Mouse (Mus musculus): ENCODE data around the gene Fcrl5. TPM values are rescaled to one million over a fixed set of nuclear protein-coding genes. Genes with fewer than 3 reads are reported as not detected.

Fcrl5 gene
- polyA plus RNA-seq, 1 experiment from 2014 or later, result not detected

DNA sequence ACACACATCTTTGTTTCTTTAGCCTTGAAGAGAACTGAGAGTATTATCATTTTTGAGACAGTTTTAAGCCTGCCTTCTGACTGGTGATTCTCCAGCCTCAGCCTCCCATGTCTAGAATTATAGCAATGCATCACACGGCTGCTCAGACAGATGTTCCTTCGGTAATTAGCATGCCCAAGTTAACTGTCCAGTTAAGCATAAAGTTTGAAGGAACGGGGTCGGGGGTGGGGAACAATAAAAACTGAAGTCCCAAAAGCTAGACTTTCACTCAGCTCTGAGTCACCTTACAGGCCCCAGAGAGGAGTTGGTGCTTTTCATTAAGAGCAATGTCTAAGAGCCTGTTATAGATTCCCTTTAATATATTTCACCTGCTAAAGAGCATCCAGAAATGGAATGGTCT, 51.8 kb downstream of the Fcrl5 start:
- Histone ChIP-seq H3K4me1 (replicated peaks; ENCODE audit: control insufficient read depth, insufficient read depth) (no peaks in the 10 kb centered on the region), H3K9ac (ENCODE audit: low read length) (no peak overlapping the region), H3K9me3 (ENCODE audit: control insufficient read depth, low read length) (no peaks in the 10 kb centered on the region), H3K4me3 (ENCODE audit: low read depth, low read length) (no peak overlapping the region), H3K36me3 (ENCODE audit: control insufficient read depth, insufficient read depth, low read length) (no peaks in the 10 kb centered on the region), H3K4me2 (replicated peaks; ENCODE audit: low read depth) (no peak overlapping the region), H3K27ac (replicated peaks) (no peak overlapping the region), H3K27me3 (ENCODE audit: control insufficient read depth, insufficient read depth, low read length) (no peaks in the 10 kb centered on the region)
- TF ChIP-seq CTCF (IDR thresholded peaks at IDR 0.05; ENCODE audit: low read depth) (no peak), EP300 (optimal IDR thresholded peaks at IDR 0.05) (no peak)
- no peak for ATAC-seq (ENCODE audit: low FRiP score, low TSS enrichment)
- 85% methylated on average over 4 of the region's 4 CpGs for WGBS
- no peak for DNase-seq (ENCODE audit: low spot score)

DNA sequence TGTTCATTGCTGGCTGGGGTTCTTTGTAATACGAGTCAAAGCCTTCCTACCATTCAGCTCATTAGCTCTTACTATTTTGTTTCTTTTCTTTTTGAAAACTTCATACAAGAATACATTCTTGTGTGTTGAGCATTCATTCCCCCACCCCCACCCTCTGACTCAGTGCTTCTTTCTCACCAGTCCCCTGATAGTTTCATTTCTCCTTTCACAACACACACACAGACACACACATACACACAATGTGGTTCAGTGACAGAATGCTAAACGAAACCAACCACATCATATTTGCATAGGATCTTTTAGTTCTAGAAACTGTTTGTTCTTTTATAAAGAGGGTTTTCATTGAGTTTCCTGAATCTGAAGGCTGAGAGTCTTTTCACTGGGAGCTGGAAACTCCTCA, 52.3 kb downstream of the Fcrl5 start:
- Histone ChIP-seq H3K27me3 (ENCODE audit: control insufficient read depth, insufficient read depth, low read length) (no peaks in the 10 kb centered on the region), H3K9me3 (ENCODE audit: control insufficient read depth, low read length) (no peaks in the 10 kb centered on the region), H3K4me1 (replicated peaks; ENCODE audit: control insufficient read depth, insufficient read depth) (no peaks in the 10 kb centered on the region), H3K27ac (replicated peaks) (no peak overlapping the region), H3K4me2 (replicated peaks; ENCODE audit: low read depth) (no peak overlapping the region), H3K9ac (ENCODE audit: low read length) (no peak overlapping the region), H3K36me3 (ENCODE audit: control insufficient read depth, insufficient read depth, low read length) (no peaks in the 10 kb centered on the region), H3K4me3 (ENCODE audit: low read depth, low read length) (no peak overlapping the region)
- TF ChIP-seq CTCF (IDR thresholded peaks at IDR 0.05; ENCODE audit: low read depth) (no peak), EP300 (optimal IDR thresholded peaks at IDR 0.05) (no peak)
- DNase-seq (ENCODE audit: low spot score) (no peak), ATAC-seq (ENCODE audit: low FRiP score, low TSS enrichment) (no peak)
- WGBS, result 44% methylated on average over 2 of the region's 2 CpGs

DNA sequence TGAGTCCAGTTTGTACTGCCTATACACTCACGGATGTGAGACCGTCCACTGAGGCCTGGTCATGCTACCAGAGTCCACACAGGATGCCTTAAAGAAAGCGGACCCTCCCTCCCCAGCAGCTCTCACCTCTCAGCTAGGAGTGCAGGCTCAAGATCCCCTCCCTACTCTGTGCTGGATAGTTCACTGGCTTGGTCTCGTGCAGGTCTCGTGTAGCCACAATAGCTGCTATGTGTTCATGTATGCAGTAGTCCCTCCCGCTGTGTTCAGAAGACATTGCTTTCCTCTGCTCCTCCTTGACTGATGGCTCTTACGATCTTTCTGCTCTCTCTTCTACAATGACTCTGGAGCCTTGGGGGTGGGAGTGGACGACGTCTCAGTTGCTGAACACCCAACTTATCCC, 62.7 kb downstream of the Fcrl5 start:
- Histone ChIP-seq H3K4me1 (replicated peaks; ENCODE audit: control insufficient read depth, insufficient read depth) (no peaks in the 10 kb centered on the region), H3K9me3 (ENCODE audit: control insufficient read depth, low read length) (no peaks in the 10 kb centered on the region), H3K4me3 (ENCODE audit: low read depth, low read length) (no peak overlapping the region), H3K4me2 (replicated peaks; ENCODE audit: low read depth) (no peak overlapping the region), H3K36me3 (ENCODE audit: control insufficient read depth, insufficient read depth, low read length) (no peaks in the 10 kb centered on the region), H3K9ac (ENCODE audit: low read length) (no peak overlapping the region), H3K27ac (replicated peaks) (no peak overlapping the region; the same call in 1 of the 2 replicates), H3K27me3 (ENCODE audit: control insufficient read depth, insufficient read depth, low read length) (no peaks in the 10 kb centered on the region; the same call in 1 of the 2 replicates)
- DNase-seq (ENCODE audit: low spot score), result no peak
- 87% methylated on average over 9 of the region's 9 CpGs for WGBS
- TF ChIP-seq CTCF (IDR thresholded peaks at IDR 0.05; ENCODE audit: low read depth), result no peak
- TF ChIP-seq EP300 (optimal IDR thresholded peaks at IDR 0.05), result no peak
- no peak for ATAC-seq (ENCODE audit: low FRiP score, low TSS enrichment)

DNA sequence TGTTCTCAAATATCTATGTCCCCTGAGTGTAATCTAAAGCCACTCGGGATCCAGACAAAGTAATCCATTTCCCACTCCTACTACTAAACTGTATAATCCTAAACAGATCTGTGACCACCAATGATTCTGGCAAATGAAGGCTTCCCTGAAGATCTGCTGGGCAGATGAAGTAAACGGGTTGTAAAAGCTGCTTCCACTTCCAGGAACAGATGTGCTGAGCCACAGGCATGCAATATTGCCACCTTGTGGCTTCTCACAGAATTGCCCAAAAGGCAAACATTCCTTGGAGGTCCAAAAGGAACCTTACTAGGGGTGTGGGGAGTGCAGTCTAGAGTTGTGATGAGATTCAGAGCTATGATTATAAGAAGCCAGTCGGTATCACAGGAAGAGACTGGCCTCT, 63.5 kb downstream of the Fcrl5 start:
- DNase-seq (ENCODE audit: low spot score), result peak; percentile 72
- 13% methylated on average over 3 of the region's 3 CpGs for WGBS

DNA sequence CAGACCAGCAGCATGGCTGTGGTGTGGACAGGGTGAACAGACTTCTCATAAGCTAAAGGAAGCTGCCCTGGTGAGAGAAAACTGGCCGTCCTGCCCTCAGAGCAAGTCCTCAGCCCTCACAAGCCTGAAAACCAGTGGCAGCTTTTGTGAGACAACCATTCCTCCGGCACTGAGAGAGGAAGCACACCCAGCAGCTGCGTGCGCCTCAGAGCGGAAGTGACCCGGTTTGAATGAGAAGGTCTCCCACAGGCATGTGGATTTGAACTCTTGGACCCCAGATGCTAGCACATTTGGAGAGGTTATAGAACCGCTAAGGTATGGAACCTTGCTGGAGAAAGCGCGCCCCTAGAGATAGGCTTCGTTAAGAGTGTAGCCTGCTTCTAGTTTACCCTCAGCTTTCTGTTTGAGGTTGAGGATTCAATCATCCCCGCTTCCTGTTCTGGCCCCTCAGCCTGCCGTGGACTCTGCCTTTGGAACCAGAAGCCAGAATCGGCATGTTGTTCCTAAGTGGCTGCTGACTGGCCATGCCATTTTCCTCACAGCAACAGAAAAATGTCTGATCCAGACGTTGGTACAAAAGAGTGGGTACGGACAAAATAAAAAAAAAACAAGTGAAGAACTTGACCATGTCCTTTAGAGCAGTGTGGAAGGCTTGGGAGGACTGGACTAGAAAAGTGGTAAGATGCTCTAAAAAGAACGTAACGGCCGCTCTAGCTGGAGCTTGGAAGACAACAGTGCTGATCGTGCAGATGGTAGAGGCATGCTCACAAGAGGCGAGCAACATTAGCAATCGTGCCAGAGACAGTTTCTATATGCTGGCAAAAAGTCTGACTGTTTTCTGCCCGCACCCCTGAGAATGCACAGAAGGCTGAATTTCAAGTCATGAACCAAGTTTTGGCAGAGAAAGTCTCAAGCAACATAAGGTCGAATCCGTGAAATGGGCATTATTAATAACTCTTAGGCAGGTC, 64.8 kb downstream of the Fcrl5 start:
- Histone ChIP-seq H3K4me1 (replicated peaks; ENCODE audit: control insufficient read depth, insufficient read depth) (no peaks in the 10 kb centered on the region), H3K27me3 (ENCODE audit: control insufficient read depth, insufficient read depth, low read length) (no peaks in the 10 kb centered on the region; the same call in 1 of the 2 replicates), H3K4me3 (ENCODE audit: low read depth, low read length) (no peak overlapping the region), H3K4me2 (replicated peaks; ENCODE audit: low read depth) (no peak overlapping the region), H3K36me3 (ENCODE audit: control insufficient read depth, insufficient read depth, low read length) (no peaks in the 10 kb centered on the region), H3K9ac (ENCODE audit: low read length) (no peak overlapping the region), H3K9me3 (ENCODE audit: control insufficient read depth, low read length) (no peaks in the 10 kb centered on the region), H3K27ac (replicated peaks) (no peak overlapping the region)
- no peak for ATAC-seq (ENCODE audit: low FRiP score, low TSS enrichment)
- DNase-seq (ENCODE audit: low spot score), result no peak
- no peak for TF ChIP-seq EP300 (optimal IDR thresholded peaks at IDR 0.05)
- TF ChIP-seq CTCF (IDR thresholded peaks at IDR 0.05; ENCODE audit: low read depth), result no peak
- 72% methylated on average over 24 of the region's 24 CpGs for WGBS

More for the DNA sequence above, 63.5 kb downstream of the Fcrl5 start:
- Histone ChIP-seq H3K9me3 (ENCODE audit: control insufficient read depth, low read length) (no peaks in the 10 kb centered on the region), H3K27me3 (ENCODE audit: control insufficient read depth, insufficient read depth, low read length) (no peaks in the 10 kb centered on the region; the same call in 1 of the 2 replicates), H3K4me2 (replicated peaks; ENCODE audit: low read depth) (no peak overlapping the region), H3K4me3 (ENCODE audit: low read depth, low read length) (no peak overlapping the region), H3K36me3 (ENCODE audit: control insufficient read depth, insufficient read depth, low read length) (no peaks in the 10 kb centered on the region), H3K9ac (ENCODE audit: low read length) (no peak overlapping the region), H3K27ac (replicated peaks) (no peak overlapping the region), H3K4me1 (replicated peaks; ENCODE audit: control insufficient read depth, insufficient read depth) (no peaks in the 10 kb centered on the region)
- TF ChIP-seq EP300 (optimal IDR thresholded peaks at IDR 0.05) (no peak), CTCF (IDR thresholded peaks at IDR 0.05; ENCODE audit: low read depth) (peak; percentile 99)
- peak; percentile 54; the same call in 1 of the 2 replicates for ATAC-seq (ENCODE audit: low FRiP score, low TSS enrichment)

DNA sequence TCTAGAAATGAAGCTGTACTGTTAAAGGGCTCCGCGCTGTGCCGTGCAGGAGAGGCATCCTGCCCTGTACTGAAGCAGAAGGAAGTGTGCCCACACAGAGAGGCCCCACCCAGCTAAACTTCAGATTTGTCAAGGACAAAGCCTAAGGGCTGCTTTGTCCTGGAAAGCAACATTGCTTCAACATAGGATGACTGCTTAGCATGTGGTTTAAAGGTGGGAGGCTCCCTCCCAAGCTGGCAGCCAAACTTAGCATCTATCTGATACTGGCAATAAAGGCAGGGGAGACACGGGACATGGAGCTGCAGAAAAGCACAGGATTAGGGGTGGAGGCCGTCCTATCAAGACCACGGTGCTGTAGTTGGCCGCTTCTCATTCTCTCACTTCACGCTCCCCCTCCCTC, 65.6 kb downstream of the Fcrl5 start:
- Histone ChIP-seq H3K4me2 (replicated peaks; ENCODE audit: low read depth) (no peak overlapping the region), H3K9me3 (ENCODE audit: control insufficient read depth, low read length) (no peaks in the 10 kb centered on the region), H3K36me3 (ENCODE audit: control insufficient read depth, insufficient read depth, low read length) (no peaks in the 10 kb centered on the region), H3K4me3 (ENCODE audit: low read depth, low read length) (no peak overlapping the region), H3K27ac (replicated peaks) (no peak overlapping the region), H3K27me3 (ENCODE audit: control insufficient read depth, insufficient read depth, low read length) (no peaks in the 10 kb centered on the region; the same call in 1 of the 2 replicates), H3K4me1 (replicated peaks; ENCODE audit: control insufficient read depth, insufficient read depth) (no peaks in the 10 kb centered on the region), H3K9ac (ENCODE audit: low read length) (no peak overlapping the region)
- TF ChIP-seq EP300 (optimal IDR thresholded peaks at IDR 0.05) (no peak), CTCF (IDR thresholded peaks at IDR 0.05; ENCODE audit: low read depth) (no peak)
- no peak for ATAC-seq (ENCODE audit: low FRiP score, low TSS enrichment)
- 48% methylated on average over 8 of the region's 8 CpGs for WGBS
- DNase-seq (ENCODE audit: low spot score), result no peak

Data from stomach, postnatal 0 days (tissue).